Mouse (Mus musculus): Measurements from ENCODE around the gene Ap4m1. TPM values are rescaled to one million over a fixed set of nuclear protein-coding genes. Genes with fewer than 3 reads are reported as not detected.
"Not testable (repeated sequence)": the region's sequence is repeated elsewhere in the genome, so short reads cannot be mapped to it uniquely, and the experiment has no call there.

Gene Ap4m1
- polyA plus RNA-seq, 1 experiment from 2014 or later, result 24.9 TPM

GRCm38 (mm10) chr5:138193771-138194727, 22.2 kb downstream of the Ap4m1 start, which contains the start of gene Mblac1:
Gene Mblac1 (plus strand): TSS chr5:138194314.
- Histone ChIP-seq H3K4me1 (ENCODE audit: control insufficient read depth, insufficient read depth, low read length) (peaks cover 18% of the 10 kb centered on the region), H3K4me2 (ENCODE audit: low read length) (peak within 1 kb of the TSS; percentile 85), H3K4me3 (ENCODE audit: low read depth, low read length) (peak within 1 kb of the TSS; percentile 73), H3K9ac (ENCODE audit: low read depth, low read length) (peak within 1 kb of the TSS; percentile 94), H3K27ac (ENCODE audit: low read length) (peak within 1 kb of the TSS; percentile 89), H3K27me3 (ENCODE audit: control insufficient read depth, insufficient read depth, low read depth, low read length) (no peaks in the 10 kb centered on the region), H3K9me3 (replicated peaks; ENCODE audit: control insufficient read depth, low read length, poor library complexity, severe bottlenecking) (no peaks in the 10 kb centered on the region), H3K36me3 (ENCODE audit: control insufficient read depth, insufficient read depth, low read length) (peaks cover 12% of the 10 kb centered on the region)
- 7% methylated on average over 54 of the region's 54 CpGs for WGBS
- peak; percentile 86 for ATAC-seq

DNA sequence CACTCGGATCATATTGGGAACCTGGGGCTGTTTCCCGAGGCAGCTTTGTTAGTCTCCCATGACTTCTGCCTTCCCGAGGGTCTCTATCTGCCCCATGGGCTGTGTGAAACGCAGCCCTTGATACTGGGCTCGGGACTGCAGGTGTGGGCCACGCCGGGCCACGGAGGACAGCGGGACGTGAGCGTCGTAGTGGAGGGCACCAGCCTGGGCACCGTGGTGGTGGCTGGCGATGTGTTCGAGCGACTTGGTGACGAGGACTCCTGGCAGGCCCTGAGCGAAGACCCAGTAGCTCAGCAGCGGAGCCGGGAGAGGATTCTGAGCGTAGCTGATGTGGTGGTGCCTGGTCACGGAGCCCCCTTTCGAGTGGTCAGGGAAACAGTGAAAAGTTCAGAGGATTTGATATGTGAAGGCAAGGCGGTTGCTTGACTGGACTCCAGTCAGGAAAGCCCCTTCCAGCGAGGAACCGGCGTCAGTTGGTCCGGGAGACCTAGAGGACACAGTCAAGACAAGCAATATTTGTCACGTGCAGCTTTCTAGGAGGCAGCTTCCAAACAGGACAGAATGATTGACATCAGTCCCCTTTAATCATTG, 23.0 kb downstream of the Ap4m1 start:
- Histone ChIP-seq H3K27me3 (ENCODE audit: control insufficient read depth, insufficient read depth, low read depth, low read length) (no peaks in the 10 kb centered on the region), H3K36me3 (ENCODE audit: control insufficient read depth, insufficient read depth, low read length) (peaks cover 12% of the 10 kb centered on the region), H3K4me2 (ENCODE audit: low read length) (peak overlapping the region; percentile 85), H3K27ac (ENCODE audit: low read length) (peak overlapping the region; percentile 89), H3K9ac (ENCODE audit: low read depth, low read length) (peak overlapping the region; percentile 94), H3K4me3 (ENCODE audit: low read depth, low read length) (peak overlapping the region; percentile 73), H3K9me3 (replicated peaks; ENCODE audit: control insufficient read depth, low read length, poor library complexity, severe bottlenecking) (no peaks in the 10 kb centered on the region), H3K4me1 (ENCODE audit: control insufficient read depth, insufficient read depth, low read length) (peaks cover 18% of the 10 kb centered on the region)
- peak; percentile 70 for ATAC-seq
- under 1% methylated on average over 29 of the region's 29 CpGs for WGBS

- no peaks in the 10 kb centered on the region for H3K9me3 ChIP-seq (replicated peaks; ENCODE audit: control insufficient read depth, low read length, poor library complexity, severe bottlenecking)
- H3K4me3 ChIP-seq (ENCODE audit: low read depth, low read length), result peak overlapping the region; percentile 73
- H3K36me3 ChIP-seq (ENCODE audit: control insufficient read depth, insufficient read depth, low read length), result peaks cover 12% of the 10 kb centered on the region
- H3K27me3 ChIP-seq (ENCODE audit: control insufficient read depth, insufficient read depth, low read depth, low read length), result no peaks in the 10 kb centered on the region
- no peak for ATAC-seq
- peak overlapping the region; percentile 85 for H3K4me2 ChIP-seq (ENCODE audit: low read length)
- WGBS, result 64% methylated on average over 7 of the region's 7 CpGs
- H3K9ac ChIP-seq (ENCODE audit: low read depth, low read length), result peak overlapping the region; percentile 94
- H3K4me1 ChIP-seq (ENCODE audit: control insufficient read depth, insufficient read depth, low read length), result peaks cover 18% of the 10 kb centered on the region
- H3K27ac ChIP-seq (ENCODE audit: low read length), result peak overlapping the region; percentile 89; the same call in 1 of the 2 replicates
Observed at GRCm38 (mm10) chr5:138195463-138195862, 23.7 kb downstream of the Ap4m1 start.

GRCm38 (mm10) chr5:138199576-138199975, 27.8 kb downstream of the Ap4m1 start:
- Histone ChIP-seq H3K4me1 (ENCODE audit: control insufficient read depth, insufficient read depth, low read length) (peaks cover 11% of the 10 kb centered on the region), H3K9ac (ENCODE audit: low read depth, low read length) (no peak overlapping the region), H3K36me3 (ENCODE audit: control insufficient read depth, insufficient read depth, low read length) (no peaks in the 10 kb centered on the region), H3K4me2 (ENCODE audit: low read length) (no peak overlapping the region), H3K4me3 (ENCODE audit: low read depth, low read length) (no peak overlapping the region), H3K27ac (ENCODE audit: low read length) (no peak overlapping the region), H3K9me3 (replicated peaks; ENCODE audit: control insufficient read depth, low read length, poor library complexity, severe bottlenecking) (no peaks in the 10 kb centered on the region), H3K27me3 (ENCODE audit: control insufficient read depth, insufficient read depth, low read depth, low read length) (no peaks in the 10 kb centered on the region)
- WGBS, result 11% methylated on average over 1 of the region's 1 CpGs
- ATAC-seq, result no peak

- Histone ChIP-seq H3K27ac (ENCODE audit: low read length) (no peak overlapping the region), H3K27me3 (ENCODE audit: control insufficient read depth, insufficient read depth, low read depth, low read length) (no peaks in the 10 kb centered on the region), H3K4me2 (ENCODE audit: low read length) (no peak overlapping the region), H3K4me1 (ENCODE audit: control insufficient read depth, insufficient read depth, low read length) (no peaks in the 10 kb centered on the region), H3K36me3 (ENCODE audit: control insufficient read depth, insufficient read depth, low read length) (no peaks in the 10 kb centered on the region), H3K4me3 (ENCODE audit: low read depth, low read length) (no peak overlapping the region), H3K9ac (ENCODE audit: low read depth, low read length) (no peak overlapping the region), H3K9me3 (replicated peaks; ENCODE audit: control insufficient read depth, low read length, poor library complexity, severe bottlenecking) (no peaks in the 10 kb centered on the region)
- 79% methylated on average over 3 of the region's 3 CpGs for WGBS
- no peak for ATAC-seq
Observed at GRCm38 (mm10) chr5:138202086-138202485, 30.3 kb downstream of the Ap4m1 start.

GRCm38 (mm10) chr5:138207253-138207652, 35.5 kb downstream of the Ap4m1 start:
- H3K27ac ChIP-seq (ENCODE audit: low read length), result no peak overlapping the region

DNA sequence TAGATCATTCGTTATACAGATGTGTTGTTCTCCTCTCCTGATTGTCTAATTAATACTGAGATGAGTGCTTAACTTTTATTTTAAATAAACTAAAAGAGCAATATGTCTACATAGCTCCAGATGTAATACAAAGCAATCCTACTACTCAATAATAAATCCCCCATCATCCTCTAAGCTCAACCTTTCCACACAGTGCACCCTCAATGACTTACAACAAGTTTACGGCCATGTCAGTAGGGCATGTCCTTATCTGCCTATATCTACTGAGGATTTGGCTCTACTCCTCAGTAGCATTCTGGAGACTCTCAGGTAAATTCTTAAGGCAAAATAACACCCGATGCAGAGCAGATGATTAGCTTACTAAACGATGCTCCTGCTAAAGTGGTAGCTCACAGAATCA, 36.1 kb downstream of the Ap4m1 start:
- Histone ChIP-seq H3K27me3 (ENCODE audit: control insufficient read depth, insufficient read depth, low read depth, low read length) (no peaks in the 10 kb centered on the region), H3K4me1 (ENCODE audit: control insufficient read depth, insufficient read depth, low read length) (no peaks in the 10 kb centered on the region), H3K27ac (ENCODE audit: low read length) (no peak overlapping the region), H3K9ac (ENCODE audit: low read depth, low read length) (no peak overlapping the region), H3K4me2 (ENCODE audit: low read length) (no peak overlapping the region), H3K4me3 (ENCODE audit: low read depth, low read length) (no peak overlapping the region), H3K36me3 (ENCODE audit: control insufficient read depth, insufficient read depth, low read length) (no peaks in the 10 kb centered on the region), H3K9me3 (replicated peaks; ENCODE audit: control insufficient read depth, low read length, poor library complexity, severe bottlenecking) (no peaks in the 10 kb centered on the region)
- ATAC-seq, result no peak
- 86% methylated on average over 4 of the region's 4 CpGs for WGBS

More at GRCm38 (mm10) chr5:138207253-138207652, 35.5 kb downstream of the Ap4m1 start:
- H3K27me3 ChIP-seq (ENCODE audit: control insufficient read depth, insufficient read depth, low read depth, low read length), result no peaks in the 10 kb centered on the region
- no peak overlapping the region for H3K4me2 ChIP-seq (ENCODE audit: low read length)
- no peak overlapping the region for H3K4me3 ChIP-seq (ENCODE audit: low read depth, low read length)
- no peaks in the 10 kb centered on the region for H3K4me1 ChIP-seq (ENCODE audit: control insufficient read depth, insufficient read depth, low read length)
- no peak for ATAC-seq
- H3K9me3 ChIP-seq (replicated peaks; ENCODE audit: control insufficient read depth, low read length, poor library complexity, severe bottlenecking), result no peaks in the 10 kb centered on the region
- H3K9ac ChIP-seq (ENCODE audit: low read depth, low read length), result no peak overlapping the region
- no peaks in the 10 kb centered on the region for H3K36me3 ChIP-seq (ENCODE audit: control insufficient read depth, insufficient read depth, low read length)
- WGBS, result 90% methylated on average over 1 of the region's 1 CpGs

DNA sequence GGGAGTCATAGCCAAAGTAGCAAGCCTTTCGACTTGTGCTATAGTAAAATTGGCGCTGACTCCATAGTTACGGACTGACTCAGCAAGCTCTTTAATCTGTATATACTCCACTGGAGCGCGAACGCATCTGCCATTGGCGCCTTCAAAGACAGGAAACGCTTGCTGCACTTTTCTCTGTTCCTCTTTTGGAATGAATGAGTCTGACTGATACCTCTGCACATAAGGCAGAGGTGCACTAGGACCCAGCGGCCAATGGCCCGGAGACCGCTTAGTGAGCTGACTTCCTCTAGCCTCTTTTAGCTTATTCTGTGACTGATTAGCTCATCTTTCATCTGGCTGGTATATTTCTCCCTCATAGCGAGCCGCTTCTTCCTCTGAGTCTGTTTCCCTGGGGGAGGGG, 44.8 kb downstream of the Ap4m1 start:
- not testable (repeated sequence) for H3K9ac ChIP-seq (ENCODE audit: low read depth, low read length); ATAC-seq; H3K4me3 ChIP-seq (ENCODE audit: low read depth, low read length)

GRCm38 (mm10) chr5:138219864-138220263, 48.1 kb downstream of the Ap4m1 start:
- 76% methylated on average over 2 of the region's 2 CpGs for WGBS
- Histone ChIP-seq H3K27me3 (ENCODE audit: control insufficient read depth, insufficient read depth, low read depth, low read length) (no peaks in the 10 kb centered on the region), H3K36me3 (ENCODE audit: control insufficient read depth, insufficient read depth, low read length) (no peaks in the 10 kb centered on the region), H3K9me3 (replicated peaks; ENCODE audit: control insufficient read depth, low read length, poor library complexity, severe bottlenecking) (no peaks in the 10 kb centered on the region), H3K9ac (ENCODE audit: low read depth, low read length) (no peak overlapping the region), H3K27ac (ENCODE audit: low read length) (no peak overlapping the region), H3K4me2 (ENCODE audit: low read length) (no peak overlapping the region), H3K4me3 (ENCODE audit: low read depth, low read length) (no peak overlapping the region), H3K4me1 (ENCODE audit: control insufficient read depth, insufficient read depth, low read length) (no peaks in the 10 kb centered on the region)
- ATAC-seq, result no peak

More for the DNA sequence above, 44.8 kb downstream of the Ap4m1 start:
- H3K27me3 ChIP-seq (ENCODE audit: control insufficient read depth, insufficient read depth, low read depth, low read length); H3K27ac ChIP-seq (ENCODE audit: low read length); H3K4me2 ChIP-seq (ENCODE audit: low read length); H3K36me3 ChIP-seq (ENCODE audit: control insufficient read depth, insufficient read depth, low read length); H3K9me3 ChIP-seq (replicated peaks; ENCODE audit: control insufficient read depth, low read length, poor library complexity, severe bottlenecking); H3K4me1 ChIP-seq (ENCODE audit: control insufficient read depth, insufficient read depth, low read length): not testable (repeated sequence)
- WGBS, result 94% methylated on average over 13 of the region's 13 CpGs

Measured in midbrain, embryonic 16.5 days (tissue).